Mouse (Mus musculus) cerebellum, adult 11 months (tissue): Measurements from ENCODE around the gene Traf7.

Experiments used
- DNase-seq: peaks from one replicate; pipeline ENCODE4 v3.0.0; 2022

Traf7 gene

DNA sequence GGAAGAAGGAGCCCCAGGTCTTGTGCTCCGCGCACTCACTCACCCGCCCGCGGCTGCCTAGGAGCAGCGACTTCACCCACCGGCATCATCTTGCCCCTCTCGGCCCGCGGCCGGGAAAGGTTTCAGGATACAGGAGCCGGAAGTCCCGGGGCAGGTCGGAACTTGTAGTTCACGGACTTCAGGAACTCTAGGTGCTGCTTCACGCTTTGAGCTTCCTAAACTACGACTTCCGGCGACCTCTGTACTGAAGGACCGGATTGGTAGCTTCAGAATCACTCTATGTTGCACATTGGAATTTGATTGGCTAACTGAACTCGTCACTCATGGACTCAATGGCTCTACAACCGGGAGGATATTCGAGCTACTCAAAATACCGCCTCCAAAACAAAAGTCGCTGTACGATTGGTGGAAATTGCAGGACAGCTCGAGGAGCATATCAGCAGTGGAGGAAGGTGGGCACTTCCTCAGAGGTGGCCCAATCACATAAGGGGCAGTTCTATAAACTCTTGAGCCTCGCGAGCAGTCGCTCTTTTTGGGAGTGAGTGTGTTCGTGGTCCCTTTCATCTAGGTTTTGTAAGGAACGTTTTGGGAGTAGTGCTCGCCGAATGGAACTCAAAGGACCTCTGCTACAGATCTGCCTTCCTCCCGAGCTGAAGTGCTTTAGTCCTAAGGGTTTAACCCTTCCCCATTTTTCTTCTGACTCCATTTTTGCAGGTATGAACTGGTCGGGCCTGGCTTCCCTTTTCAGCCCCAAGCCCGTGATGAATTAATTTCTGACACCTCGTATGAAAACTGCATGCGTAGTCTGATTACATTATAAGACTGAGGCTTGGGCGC, at the start of gene Traf7:
TSS of gene Traf7 (minus strand) at position 216 of the 837 bp plus-strand sequence.
- DNase-seq, result peak; percentile 89

DNA sequence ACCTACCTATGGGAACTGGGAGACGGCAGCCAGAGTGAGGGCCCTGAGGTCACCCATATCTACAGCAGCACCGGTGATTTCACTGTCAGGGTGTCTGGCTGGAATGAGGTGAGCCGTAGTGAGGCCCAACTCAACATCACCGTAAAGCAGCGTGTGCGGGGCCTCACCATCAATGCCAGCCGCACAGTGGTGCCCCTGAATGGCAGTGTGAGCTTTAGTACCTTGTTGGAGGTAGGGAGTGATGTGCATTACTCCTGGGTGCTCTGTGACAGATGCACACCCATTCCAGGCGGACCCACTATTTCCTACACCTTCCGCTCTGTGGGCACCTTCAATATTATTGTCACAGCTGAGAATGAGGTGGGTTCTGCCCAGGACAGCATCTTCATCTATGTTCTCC, 46.1 kb upstream of the Traf7 start:
- DNase-seq, result no peak

DNA sequence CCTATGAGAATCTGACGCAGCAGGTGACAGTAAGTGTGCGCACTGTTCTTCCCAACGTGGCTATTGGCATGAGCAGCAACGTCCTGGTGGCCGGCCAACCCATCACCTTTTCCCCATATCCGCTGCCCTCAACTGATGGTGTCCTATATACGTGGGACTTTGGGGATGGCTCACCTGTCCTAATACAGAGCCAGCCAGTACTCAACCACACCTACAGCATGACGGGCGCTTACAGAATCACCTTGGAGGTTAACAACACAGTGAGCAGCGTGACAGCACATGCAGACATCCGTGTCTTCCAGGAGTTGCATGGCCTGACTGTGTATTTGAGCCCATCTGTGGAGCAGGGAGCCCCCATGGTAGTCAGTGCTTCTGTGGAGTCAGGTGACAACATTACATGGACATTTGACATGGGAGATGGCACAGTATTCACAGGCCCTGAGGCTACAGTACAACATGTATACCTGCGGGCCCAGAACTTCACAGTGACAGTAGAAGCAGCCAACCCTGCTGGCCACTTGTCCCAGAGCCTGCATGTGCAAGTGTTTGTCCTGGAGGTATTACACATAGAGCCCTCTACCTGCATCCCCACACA, 45.0 kb upstream of the Traf7 start:
- no peak for DNase-seq

DNA sequence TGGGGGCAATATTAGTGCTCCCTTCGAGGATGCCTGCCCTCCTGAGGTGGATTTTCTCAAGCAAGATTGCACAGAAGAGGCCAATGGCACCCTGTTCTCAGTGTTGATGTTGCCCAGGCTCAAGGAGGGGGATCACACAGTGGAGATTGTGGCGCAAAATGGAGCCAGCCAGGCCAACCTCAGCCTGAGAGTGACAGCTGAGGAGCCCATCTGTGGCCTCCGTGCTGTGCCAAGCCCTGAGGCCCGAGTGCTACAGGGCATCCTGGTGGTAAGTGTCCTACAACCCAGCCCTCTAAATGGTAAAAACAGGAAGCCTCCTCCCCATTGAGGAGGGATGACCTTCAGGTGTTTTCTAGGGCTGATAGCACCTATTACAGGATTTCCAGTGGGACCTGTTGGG, 42.1 kb upstream of the Traf7 start:
- no peak for DNase-seq

DNA sequence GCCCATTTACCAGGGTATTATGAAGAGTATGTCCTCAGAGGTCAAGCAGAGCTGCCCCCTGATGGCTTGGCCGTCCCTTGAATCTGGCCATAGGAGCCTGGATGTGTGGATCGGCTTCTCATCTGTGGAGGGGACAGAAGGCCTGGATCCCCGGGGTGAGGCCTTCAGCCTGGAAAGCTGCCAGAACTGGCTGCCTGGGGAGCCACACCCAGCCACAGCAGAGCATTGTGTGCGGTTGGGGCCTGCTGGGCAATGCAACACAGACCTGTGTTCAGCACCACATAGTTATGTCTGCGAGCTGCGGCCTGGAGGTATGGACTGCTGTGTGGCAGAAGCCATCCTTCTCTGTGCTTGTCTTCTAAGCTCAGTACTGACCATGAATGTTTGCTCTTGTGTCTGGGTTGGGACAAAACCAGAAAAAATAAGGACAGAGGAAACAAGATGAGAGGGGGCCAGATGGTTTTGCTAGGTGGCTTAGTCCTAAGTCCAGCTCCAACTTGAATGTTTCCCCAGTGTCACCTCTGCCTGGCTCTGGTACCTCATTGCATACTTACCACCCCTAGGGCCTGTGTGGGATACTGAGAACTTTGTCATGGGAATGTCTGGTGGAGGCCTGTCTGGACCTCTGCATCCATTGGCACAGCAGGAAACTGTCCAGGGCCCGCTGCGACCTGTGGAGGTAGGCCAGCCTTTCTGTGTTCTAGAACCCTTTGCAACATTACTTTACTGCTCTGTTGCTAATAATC, 39.5 kb upstream of the Traf7 start:
- no peak for DNase-seq

- no peak for DNase-seq
These were observed 38.1 kb upstream of the Traf7 start for GRCm38 (mm10) chr17:24565792-24566191.

DNA sequence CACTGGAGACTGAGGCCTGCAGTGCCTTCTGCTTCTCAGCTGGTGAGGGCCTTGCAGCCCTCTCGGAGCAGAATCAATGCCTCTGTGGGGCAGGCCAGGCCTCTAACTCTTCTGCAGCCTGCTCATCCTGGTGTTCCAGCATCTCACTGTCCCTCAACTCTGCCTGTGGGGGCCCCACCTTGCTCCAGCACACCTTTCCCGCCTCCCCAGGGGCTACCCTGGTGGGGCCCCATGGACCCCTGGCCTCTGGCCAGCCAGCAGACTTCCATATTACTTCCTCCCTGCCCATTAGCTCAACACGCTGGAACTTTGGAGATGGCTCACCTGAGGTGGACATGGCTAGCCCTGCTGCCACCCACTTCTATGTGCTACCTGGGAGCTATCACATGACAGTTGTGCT, 37.4 kb upstream of the Traf7 start:
- no peak for DNase-seq

DNA sequence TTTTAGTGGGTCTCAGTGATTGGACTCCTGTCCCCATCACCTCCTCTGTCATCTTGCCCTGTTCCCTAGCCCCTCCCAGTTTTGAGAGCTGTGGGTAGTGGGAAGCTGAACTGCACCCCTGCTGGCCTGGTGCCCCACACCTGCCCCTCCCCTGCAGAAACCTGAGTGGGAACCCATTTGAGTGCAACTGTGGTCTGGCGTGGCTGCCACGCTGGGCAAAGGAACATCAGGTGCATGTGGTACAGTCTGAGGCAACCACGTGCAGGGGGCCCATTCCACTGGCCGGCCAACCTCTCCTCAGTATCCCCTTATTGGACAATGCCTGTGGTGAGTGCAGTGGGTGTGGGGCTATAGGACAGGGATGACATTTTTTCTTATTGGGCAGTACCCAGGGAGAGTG, 36.7 kb upstream of the Traf7 start:
- no peak for DNase-seq

DNA sequence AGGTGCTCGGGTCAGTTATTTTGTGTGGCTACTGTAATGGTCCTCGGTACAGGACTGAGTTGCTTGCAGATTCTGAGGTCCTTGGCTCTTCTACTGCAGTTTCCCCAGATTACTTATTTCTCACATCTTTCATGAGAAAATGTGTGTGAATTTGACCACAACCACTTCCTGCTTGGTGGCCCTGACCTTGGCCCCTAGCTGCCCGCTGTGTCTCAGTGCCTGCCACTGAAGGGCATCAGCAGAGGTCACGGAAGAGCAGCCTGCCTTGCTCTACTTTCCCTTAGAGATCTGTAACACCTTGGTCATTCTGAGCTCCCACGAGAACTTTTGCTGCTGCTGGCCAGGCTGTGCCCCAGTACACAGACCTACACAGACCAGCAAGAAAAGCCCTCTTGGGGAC, 35.9 kb upstream of the Traf7 start:
- no peak for DNase-seq

GRCm38 (mm10) chr17:24561592-24561991, 33.9 kb upstream of the Traf7 start:
- DNase-seq, result no peak

DNA sequence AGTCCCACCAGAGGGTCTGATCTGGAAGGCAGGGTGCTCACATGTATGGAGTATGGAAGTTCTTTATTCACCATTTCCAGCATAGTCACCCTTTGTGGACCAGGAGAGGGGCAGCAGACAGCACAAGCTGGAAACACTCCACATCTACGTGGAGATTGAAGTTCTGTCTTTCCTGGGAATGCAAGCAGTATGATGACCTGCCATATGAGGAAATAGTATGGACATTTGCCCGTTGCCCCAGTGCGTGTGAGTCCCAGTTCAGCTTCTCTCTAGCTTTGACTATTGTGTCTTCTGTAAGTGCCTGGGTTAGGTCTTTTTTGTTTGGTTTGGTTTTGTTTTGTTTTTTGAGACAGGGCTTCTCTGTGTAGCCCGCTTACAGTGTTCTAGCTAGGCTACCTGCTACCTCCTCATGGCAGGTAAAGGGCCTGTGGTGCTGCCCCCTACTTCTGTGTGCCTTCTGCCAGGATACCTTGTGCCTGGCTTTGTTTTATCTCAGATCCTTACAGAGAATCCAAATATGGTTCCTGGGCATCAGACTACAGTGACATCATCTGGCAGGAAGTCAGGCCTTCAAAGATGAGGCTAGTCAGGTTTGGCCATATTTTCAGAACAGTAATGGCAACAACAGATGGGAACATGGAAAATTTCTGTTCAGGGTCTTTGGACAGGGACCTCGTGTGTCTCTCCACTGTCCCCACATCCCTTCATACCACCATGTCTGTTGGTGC, 32.7 kb upstream of the Traf7 start:
- peak; percentile 52 for DNase-seq

DNA sequence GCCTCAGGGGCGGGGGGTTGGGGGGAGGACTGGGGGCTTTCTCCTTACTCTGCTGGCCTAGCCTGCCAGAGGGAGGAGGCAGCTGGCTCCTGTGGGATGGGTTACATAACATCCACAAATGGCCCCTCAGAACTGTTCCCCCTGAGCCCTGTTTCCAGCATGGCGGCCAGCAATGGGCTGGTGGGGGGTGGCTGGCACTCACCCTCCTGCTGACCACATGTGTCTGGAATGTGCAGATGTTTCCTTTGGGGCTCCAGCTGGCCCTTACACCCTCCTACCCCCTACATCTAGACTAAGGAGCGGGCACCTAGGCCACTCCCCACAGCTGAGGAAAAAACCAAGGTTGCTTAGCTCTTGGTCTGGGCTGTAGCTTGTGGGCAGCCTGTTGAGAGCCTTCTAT, 31.4 kb upstream of the Traf7 start:
- no peak for DNase-seq

DNA sequence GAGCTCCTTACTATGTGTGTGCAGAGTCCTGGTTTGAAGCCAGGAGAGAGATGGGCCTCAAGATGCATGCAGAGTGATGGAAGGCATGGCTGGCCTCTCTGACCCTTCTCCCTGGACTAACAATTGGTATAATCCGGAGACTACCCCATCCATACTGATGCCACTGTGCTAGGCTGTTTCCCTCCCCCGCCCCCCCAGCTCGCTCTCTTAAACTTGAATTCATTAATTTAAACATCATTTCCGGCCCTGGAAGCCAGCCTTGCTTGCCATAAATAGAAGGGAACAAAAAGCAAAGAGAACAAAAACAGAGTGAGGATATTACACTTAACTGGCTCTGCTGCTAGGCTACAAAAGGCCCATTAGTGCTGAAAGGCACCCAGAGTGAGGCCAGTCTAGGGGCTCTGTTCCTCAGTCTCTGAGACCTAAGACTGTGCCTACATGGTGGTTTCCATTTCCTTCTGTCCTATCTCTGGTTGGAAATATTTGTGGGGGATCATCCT, 30.9 kb upstream of the Traf7 start:
- DNase-seq, result no peak

DNA sequence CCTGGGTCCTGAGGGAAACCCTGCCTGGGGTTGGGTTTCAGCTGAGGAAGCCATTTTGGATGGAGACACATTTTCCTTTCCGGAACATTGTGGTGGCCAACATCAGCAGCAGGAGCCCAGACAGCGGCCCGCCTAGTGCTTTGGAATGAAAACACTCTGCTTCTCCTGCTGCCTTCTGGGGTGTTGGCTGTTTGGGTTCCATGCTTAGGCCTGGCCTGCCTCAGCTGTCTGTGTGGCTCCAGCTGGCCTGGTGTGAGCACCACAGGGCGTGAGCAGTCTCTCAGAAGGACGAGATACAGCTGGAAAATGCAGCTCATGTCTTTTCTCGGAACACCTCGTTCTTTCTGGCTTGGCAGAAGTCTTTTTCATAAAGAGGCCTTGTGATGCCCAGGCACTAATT, 29.4 kb upstream of the Traf7 start:
- no peak for DNase-seq

GRCm38 (mm10) chr17:24551050-24551444, 23.3 kb upstream of the Traf7 start:
- DNase-seq, result no peak

DNA sequence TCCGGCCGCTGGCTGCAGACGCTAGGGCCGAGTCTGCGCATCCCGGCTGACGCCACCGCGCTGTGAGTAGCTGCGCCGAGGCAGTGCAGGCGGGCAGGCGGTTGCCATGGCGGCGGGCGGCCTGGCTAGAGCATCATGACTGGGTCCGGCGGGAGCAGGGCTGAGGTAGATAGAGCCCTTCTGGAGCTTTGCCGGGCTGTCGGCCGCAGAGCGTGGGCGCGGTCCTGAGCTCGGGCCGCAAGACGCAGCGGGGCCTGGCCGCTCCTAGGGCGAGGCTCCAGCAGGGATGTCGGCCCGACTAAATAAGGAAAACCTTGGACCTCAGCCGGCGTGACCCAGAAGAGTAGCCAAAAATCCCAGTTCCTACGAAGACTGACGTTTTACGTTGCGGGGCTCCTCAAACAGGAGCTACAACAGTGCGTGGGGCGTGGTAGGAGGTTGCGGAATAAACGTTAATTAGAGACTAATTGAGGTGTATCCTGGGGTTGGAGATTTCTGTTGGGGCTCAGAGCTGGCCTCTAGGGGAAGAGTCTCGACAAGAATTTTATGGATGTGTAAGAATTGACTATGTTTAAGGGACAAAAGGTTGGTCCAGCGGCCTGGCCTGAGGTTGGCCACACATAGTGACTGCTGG, 22.8 kb upstream of the Traf7 start:
- DNase-seq, result peak; percentile 80

DNA sequence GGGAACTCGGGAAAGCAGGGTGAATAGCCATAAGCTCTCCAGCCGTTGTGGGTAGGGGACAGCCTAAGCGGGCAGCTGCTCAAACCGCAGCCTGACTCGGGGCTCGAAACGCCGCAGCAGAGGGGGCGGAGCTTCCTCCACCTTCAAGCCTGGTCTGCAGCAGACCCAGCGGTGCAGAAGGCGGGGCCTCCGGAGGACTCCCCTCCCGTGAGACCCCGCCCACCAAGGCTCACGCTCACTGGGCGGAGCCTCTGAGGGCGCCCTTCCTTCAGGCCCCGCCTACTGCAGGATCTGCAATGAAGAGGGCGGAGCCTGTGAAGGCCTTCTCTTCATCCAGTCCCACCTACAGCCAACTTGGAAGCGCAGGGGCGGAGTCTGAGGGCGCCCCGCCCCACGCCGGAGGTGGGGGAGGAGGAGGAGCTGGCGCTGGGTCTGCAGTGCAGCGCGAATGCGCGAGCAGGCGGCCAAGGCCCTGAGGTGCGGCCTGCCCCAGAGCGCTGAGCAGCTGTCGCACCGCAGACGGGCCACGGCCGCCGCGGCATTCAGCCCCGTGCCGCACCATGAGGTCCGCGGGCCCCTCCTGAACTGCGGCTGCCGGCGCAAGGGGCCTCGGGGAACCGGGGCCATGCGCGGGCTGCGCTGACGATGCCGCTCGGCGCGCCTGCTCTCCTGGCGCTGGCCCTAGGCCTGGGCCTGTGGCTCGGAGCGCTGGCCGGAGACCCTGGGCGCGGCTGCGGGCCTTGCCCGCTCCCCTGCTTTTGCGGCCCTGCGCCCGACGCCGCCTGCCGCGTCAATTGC, 22.1 kb upstream of the Traf7 start, which contains the start of gene Pkd1:
TSS of gene Pkd1 (plus strand) at position 217 of the 798 bp plus-strand sequence.
- DNase-seq, result peak; percentile 99

- DNase-seq, result peak; percentile 78
These were observed 21.3 kb upstream of the Traf7 start for GRCm38 (mm10) chr17:24548921-24549617.

DNA sequence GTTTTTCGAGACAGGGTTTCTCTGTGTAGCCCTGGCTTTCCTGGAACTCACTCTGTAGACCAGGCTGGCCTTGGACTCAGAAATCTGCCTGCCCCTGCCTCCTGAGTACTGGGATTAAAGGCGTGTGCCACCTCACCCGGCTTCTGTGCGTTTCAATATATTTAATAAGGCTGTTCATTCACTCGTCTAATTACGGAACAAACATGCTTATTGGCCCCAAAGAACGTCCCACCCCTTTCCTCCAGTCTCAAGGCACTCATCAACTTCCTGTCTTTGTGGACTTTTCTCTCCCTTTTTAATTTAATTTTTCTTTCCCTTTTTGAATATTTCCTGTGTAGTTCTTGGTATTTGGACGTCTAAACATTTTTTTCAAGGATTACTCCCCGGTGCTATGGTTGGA, 20.7 kb upstream of the Traf7 start:
- no peak for DNase-seq

GRCm38 (mm10) chr17:24546234-24546633, 18.5 kb upstream of the Traf7 start:
- DNase-seq, result no peak

DNA sequence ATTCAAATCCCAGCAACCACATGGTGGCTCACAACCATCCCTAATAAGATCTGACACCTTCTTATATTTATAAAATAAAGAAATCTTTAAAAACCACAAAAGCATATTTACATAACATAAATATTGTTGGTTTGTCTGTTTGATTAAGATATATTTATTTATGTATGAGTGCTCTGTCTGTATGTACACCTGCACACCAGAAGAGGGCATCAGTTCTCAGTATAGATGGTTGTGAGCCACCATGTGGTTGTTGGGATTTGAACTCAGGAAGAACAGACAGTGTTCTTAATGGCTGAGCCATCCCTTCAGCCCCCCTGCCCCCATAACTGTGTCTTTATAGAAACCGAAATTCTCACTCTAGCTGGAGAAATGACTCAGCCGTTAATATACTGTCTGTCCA, 17.5 kb upstream of the Traf7 start:
- DNase-seq, result no peak
